Mouse (Mus musculus) MEL-GATA-1-ER (cell line): ENCODE data around the gene Adam12.

Source experiments
- DNase-seq: peaks from one replicate; pipeline ENCODE4 v3.0.0-alpha.2; 2012; ENCODE audit warnings: low read depth; ENCODE audit errors: extremely low read depth

Adam12 gene

DNA sequence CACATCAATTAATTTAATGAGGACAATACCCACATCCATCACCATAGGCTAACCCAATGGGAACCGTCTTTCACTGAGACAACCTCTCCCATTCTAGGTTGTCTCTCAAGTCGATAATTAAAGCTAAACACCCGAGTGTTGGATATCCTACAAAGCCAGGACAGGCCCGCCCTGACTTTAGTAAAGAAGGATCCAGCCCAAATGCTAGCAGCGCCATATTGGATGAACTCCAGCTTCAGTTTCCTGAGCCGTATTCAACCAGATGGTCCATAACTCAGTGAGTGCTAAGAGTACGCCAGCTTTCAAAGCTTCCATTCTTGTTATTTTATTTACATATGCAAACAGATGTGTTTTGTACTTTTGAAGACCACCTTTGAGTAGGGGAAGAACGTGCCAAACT is 81.6 kb downstream of the Adam12 start:
- DNase-seq = no peak

DNA sequence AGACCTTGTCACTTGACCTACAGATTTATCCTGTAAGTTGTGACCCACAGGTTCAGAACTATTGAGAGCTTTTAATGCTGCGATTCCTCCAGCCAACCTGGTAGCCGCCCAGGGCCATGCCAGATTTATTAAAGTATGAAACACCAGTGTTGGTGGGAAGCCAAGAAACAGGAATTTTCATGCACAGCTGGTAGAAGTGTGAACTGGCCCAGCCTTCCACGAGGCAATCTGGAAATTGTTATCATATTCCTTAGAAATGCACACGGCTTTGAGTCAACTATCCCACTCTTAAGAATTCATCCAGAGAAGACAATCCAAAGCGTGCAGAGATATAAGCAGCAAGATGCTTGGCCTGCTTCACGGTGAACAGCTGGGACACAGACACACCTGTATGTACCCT is 82.6 kb downstream of the Adam12 start:
- DNase-seq = no peak

DNA sequence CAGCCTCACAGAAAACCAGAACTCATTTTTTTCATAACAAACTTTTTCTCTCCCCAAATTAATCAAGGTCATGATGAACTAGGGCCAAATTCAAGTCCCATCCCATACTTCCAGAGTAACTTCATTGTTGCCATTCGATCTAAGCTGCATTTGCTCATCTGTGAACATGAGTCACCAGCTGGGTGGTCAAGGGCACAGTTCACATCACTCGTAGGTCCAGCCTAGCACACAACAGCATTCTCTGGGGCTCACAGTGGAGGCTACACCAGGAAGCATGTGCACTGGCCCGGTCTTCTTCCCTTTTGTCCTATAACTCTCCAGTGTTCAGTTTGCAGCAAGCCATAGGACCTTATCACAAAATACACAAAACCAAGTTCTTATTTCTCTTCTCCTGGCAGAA is 84.4 kb downstream of the Adam12 start:
- DNase-seq = no peak

DNA sequence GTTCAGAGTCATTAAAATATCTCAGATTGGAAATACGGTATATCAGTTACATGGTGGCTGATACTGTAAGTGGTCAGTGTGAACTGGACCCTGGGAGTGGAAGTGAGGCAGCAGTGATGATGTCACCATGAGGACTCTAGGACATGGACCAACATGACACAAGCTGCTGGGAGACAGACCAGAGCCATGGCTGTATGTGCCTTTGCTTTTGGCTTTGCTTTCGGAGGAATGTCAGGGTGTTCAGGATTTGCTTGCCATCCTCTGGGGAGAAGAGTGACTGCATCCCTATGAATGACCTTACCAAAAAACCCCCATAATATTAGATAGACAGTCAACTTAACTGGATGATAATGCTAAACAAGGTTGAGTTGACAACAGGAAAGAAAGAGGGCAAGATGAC is 85.1 kb downstream of the Adam12 start:
- DNase-seq = no peak

DNA sequence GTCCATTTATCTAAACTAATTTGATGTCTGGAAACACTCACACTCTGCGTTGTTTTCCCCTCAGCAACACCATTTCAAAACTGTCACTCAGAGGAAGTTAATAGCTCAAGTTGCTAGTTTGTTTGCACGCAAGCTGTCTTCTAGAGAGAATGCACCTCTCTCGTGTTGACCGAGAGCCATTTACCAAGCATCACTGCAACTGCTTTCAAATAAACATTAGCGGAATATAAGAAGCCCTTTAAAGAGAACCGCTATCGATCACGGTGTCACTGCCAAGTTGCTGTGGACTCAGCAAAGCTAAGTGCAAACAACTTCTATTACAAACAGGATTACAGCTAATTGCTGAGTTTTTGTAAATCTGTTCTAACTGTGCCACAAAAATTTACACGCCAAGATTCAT is 87.8 kb downstream of the Adam12 start:
- DNase-seq = no peak

DNA sequence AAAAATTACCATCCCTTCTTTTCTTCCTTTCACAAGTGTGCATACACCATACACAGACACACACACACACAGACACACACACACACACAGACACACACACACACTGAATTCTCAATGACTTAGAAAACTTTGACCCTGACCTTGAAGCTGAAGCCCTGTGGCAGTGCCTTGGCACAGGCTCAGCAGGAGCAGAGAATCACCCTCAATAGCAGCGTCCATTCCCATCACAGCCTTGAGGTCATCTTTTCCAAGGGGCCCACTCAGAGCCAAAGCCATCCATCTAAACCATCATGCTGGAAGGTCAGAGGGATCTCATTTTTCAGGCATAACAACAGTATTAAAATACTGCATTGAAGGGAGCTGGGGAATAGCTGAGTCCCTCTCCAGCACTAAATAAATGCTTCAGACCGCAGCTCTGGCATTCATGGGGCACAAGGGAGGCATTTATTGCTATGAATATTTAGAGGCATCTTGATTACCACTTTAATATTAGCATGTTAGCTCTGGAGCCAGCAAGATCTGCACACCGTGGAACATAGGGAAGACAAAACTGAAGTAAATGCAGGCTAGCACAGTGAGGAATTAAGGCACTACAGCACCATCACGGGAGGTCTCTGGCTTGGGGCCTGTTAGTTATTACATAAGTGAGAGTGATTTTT is 92.5 kb downstream of the Adam12 start:
- DNase-seq = no peak

DNA sequence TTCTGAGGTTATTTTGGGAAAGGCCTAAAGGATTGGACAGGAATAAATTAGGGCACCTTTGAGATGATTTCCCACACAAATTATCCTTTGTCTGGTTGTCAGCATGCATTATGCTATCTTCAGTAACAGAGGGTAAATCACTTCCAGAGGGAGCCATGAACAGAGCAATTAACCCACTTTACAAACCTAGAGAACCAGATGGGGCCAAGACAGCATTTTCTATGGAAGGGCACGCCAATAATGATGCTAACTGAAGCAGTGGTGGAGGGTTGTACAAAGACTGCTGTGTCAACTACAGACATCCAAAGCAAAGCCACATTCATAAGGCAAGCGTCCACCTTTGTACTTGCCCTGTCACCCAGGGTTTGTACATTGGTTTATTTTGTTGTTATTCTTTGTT is 99.6 kb downstream of the Adam12 start:
- DNase-seq = no peak

DNA sequence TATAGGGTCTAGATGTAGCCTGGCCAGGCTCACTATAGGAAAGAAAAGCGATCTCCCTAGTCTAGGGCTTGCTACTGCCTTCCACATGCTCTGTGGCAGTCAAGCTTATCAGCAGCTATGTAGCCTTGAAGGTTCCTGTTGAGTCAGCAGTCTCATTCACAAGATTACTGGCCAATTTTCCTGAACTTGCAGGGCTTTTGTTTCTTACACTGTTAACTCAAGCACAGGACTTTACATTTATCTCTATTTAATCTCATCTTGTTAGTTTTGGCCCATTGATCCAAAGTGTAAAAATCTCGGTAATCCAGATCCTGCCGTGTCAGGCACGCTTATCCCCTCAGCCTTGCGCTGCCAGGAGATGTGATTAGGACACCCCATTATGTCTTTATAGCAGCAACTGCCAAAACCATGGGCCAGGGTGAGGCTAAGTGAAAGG is 103.8 kb downstream of the Adam12 start:
- no peak for DNase-seq

DNA sequence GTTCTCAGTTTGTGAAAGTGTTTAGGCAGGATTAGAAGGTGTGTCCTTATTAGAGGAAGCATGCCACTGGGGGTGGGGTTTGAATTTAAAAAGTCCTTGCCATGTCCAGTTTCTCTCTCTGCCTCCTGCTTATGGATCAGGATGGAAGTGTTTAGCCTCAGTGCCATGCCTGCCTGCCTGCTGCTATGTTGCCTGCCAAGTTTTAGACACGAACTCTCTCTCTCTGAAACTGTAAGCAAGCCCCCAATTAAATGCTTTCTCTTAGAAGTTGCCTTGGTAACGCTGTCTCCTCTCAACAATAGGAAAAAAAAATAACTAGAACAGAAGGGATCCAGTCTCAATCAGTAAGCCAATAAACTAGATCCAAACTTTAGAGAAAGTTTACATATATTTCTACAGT is 110.5 kb downstream of the Adam12 start:
- DNase-seq = no peak

DNA sequence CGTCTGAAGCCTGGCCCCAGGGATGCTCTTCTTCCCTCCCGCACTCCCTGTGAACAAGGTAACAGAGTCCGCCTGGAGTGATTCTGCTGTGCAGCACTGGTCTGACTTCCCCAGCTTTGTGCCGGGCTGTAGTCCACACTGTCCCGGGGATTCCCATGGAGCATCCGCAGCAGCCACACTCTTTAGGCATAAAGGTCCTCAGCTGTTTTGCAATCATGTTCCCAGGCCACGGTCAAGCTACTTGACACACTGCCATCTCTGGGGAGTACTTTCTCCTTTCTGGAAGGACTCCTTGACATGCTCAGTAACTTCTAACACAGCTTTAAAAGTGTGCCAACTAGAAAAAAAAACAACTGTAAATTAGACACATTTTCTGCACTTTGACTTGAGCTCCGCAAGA is 116.5 kb downstream of the Adam12 start:
- no peak for DNase-seq

DNA sequence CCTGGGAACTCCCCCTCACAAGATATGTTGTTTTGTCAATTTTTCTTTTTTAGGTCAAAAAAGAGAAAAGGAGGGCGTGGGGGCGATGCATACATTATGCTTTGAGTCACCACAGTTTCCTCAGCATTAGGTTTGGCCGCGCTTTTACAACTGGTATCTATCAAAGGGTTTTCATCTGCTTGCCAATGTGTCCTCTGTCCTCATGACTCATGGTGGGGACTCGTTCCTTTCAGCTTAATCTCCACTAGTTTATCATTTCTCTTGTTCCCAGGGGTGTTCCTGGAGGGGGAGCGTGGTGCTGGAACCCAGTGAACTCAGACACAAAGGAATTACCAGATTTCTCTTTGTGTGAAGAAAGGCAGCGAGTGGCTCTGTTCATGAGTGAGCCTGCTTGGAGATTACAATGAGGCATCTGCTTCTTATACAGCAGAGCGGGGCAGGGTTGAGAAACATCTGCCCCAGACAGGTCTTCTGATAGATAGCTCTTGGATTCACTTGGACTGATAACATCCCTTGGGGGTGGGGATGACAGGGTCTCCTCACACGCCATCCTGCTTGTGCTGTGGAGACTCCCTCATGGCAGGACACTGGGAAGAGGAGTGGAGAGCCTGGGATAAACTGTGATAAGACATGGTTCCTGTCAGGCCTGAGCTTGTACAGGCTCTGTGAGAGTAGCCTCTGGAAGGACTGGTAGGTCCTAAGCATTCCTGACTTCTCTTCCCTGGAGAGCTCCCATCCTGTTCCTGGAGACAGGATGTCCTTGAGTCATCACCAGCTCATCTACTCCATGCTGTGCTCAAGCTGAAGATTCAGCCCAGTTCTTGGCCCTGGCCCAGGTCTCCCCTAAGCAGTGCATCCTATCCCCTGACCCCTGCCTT is 117.4 kb downstream of the Adam12 start:
- DNase-seq = no peak

DNA sequence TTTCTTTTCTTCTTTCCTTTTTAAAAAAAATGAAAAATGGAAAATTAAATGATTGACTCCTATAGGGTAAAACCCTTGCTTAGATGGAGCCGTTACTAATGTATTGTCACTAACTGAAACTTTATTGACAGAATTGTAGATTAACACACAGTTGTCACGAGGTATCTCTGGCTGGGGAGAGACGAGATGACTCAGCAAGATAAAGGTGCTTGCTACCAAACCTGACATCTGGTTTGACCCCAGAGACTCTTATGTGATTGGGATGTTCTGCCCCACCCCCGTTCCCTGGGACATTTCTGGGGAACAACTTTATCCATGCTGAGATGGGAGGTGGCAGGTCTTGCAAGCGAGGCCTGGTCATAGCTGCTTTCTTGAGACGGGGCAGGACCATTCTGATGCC is 118.1 kb downstream of the Adam12 start:
- no peak for DNase-seq

DNA sequence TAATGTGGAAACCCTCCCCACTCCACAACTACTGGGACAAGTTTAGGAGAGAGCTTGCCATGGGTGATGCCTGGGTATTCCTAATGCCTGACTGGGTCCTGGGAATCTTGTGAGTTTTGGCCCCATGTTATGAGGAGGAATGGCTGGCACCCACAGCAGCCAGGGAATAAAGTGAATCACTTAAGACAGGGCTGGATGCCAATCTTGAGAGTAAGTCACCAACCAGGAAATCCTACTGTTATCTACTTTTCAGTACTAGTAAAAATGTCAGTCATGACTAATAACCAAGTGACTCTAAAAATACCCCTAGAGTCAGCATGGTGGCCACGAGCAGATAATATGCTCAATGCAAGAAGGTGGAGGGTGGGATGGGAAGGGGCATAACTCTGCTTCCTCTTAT is 121.8 kb downstream of the Adam12 start:
- DNase-seq = no peak

DNA sequence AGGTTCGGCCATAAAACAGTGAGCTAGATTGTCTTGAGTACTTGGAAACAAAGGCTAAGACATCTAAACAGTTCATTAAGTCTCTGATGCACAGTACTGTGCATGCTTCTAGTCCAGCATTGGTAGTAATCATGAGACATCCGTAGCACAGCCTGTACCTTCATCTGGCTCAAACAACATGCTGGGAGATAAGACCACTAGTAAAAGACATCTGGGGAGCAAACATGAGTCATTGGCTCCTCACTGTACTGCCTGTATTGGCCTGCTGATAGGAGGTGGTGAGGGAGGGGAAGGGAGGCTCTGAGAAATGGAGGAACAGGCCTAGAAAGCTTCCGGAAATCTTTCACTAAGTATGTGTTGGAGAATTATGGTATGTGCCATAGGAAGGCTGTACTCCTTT is 124.1 kb downstream of the Adam12 start:
- DNase-seq = no peak

DNA sequence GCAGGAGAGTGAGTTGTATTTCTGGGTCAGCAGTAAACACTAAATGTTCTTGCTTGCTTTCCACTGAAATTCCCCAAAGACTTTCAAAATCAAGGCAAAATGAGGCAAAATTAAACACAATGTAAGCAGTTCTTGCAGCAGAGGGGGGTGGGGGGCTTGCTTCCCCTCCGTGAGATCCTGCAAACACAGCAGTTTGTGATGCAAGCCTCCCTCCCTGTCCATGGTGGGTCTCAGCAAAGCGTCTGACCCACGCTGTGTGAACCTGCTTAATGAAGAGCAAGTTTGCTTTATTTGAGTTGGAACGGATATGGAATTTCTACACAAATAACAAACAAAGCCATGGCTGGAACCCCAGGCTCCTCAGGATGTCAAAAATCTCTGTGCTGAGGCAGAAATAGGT is 132.9 kb downstream of the Adam12 start:
- DNase-seq = no peak

DNA sequence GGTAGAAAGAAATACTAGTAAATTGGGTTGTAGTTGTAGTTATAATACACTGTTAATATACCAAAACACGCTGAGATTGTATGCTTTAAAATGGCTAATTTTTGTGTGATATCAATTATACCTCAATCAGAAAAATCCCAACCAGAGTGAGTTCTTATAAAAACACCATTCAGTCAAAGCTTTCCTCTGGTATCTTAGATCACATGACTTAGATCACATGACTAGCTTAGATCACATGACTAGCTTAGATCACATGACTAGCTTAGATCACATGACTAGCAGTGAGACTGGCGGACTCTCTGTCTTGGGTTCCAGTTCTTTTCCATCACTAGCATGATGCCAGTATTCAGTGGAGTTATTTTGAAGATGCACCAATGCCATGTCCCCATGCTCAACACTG is 134.1 kb downstream of the Adam12 start:
- DNase-seq = no peak

DNA sequence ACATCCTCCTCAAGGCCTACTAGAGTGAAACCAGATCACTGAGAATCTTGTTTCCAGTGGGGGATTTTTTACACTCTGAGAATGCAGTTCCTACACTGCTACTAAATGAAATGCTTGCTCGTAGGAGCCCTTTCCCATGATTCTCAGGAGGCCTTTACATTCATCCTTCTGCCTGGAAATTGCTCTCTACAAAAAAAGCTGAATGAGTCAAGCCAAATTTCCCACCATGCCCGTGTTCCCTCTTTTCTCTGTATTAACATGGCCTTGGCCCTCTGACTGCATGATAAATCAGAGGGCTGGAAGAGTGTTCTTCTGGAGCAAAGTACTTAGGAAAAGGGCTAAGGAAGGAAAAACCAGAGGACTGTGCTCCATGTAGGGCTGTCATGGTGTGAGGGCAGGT is 138.1 kb downstream of the Adam12 start:
- no peak for DNase-seq

DNA sequence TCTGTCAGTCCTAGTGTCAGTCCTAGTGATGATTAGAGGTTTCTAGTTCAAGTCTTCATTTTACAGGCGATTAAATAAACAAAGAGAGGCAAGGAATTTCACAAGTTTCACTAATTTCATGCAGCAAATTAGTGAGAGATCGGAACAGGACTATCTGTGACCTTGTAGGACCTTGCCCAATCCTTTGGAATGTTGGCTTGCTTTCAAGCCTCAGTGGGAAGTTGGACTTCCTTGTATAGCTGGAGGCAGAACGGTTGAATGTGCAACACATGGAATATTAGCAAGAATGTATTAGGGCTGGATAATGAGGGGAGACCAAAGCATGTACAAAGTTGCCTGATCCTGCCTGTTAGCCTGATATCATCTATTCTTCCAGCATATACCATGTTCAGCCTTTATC is 141.2 kb downstream of the Adam12 start:
- DNase-seq = no peak

DNA sequence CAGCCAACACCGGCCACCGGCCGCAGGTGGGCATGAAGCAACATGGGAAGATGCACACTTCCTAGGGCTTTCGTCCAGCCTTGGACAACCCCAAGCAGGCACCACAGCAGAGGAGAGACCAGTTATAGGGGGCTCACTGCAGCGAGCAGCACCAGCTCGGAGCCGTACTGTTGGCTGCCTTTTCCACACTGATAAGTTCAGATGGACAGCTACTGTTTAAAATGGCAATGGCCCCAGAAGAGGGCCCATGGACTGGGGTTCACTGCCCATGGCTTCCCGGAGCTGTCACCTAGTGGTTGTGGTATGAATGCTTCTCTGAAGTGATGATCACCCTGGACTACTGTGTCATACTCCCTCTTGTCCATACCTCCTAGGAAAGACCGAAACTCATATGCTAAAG is 141.7 kb downstream of the Adam12 start:
- DNase-seq = no peak

DNA sequence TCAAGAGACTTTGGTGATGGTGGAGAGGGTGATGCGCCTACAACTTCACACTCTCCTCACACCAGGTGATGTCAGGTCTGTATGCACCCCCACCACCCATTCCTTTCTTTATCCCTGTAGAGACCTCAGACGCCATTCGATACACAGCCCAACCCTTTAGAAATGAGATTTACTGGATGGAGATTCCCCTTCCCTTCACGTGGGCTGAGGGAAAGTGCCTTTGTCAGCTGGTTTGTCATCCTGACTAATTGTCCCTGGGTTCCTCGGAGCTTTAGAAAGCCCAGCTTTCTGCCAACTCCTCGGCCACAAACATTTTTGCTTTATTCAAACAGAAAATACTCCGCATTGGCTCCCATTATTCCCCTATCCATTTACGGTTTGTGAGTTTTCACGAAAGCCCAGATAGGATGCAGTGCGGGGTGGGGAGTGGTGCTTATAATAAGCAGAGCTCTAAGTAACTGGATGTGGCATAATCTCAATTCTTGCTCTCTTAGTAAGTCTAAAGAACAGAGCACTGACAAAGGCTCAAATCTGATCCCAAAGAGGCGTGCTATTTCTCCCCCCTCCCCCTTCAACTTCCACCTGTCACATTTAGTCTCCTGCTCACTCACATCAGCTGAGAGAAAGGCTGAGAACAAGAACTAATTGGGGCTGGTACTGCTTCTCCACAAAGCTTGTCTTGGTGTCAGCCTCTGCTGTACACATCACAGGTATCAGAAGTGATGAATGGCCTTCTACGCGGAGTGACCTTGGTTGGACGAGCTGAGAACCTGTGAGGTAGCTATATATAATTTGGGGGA is 143.2 kb downstream of the Adam12 start:
- no peak for DNase-seq

DNA sequence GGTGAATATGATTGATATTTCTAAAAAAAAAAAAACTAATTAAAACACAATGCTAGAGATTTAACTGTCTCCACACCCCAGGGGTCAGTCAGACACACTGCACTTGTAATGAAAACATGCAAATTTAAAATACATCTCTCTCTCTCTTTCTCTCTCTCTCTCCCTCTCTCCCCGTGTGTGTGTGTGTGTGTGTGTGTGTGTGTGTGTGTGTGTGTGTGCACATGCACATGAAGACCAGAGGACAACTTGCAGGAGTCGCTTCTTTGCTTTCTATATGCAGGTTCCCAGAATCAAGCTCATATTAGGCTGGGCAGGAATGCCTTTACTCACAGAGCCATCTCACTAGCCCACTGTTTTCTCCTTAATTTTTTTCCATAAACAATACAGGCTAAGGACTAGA is 146.6 kb downstream of the Adam12 start:
- DNase-seq = no peak

DNA sequence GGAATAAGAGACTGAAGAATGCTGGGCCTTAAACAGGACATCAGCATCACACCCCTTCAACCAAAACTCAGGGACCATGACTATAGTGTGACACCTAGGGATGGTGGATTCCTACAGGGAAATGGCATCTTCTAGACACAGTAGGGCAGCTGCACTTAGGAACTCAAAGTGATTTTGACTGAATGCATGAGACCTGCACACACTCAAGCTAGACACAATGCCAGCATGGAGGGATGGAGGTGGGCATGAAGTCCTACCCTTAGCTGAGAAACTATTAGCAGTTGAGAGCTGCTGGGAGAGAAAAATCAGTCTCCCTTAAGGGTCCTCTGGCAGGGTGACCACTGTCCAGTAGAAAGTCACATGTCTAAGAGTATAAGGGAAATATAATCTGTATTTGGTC is 147.0 kb downstream of the Adam12 start:
- no peak for DNase-seq
